Mouse (Mus musculus): ENCODE measurements around the gene Daxx. TPM values are rescaled to one million over a fixed set of nuclear protein-coding genes. Genes with fewer than 3 reads are reported as not detected.
A peak's percentile ranks its signal among the peaks of the same experiment; 100 is the strongest.
"Not testable (repeated sequence)": the region's sequence is repeated elsewhere in the genome, so short reads cannot be mapped to it uniquely, and the experiment has no call there.

Gene Daxx
- total RNA-seq, 2 experiments from 2014 or later, result 29.6 to 32.9 TPM

DNA sequence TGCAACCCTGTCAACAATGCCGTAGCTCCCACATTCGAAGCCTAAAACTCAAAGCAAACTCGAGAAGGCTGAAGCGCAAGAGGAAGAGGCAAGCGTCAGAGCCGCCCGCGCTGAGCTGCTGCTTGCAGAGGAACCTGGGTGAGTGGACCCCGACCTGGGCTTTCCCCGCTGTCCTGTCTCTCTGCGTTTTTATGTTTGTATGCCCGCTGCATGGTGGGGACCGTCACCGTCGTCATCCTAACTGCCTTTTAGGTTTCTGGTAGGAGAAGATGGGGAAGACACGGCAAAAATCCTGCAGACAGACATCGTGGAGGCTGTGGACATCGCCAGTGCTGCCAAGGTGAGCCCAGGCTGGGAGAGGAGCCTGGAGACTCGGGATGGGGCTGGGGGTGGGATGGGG, 32.2 kb downstream of the Daxx start:
- no peak for DNase-seq (ENCODE audit: low spot score in 2 of 2)

DNA sequence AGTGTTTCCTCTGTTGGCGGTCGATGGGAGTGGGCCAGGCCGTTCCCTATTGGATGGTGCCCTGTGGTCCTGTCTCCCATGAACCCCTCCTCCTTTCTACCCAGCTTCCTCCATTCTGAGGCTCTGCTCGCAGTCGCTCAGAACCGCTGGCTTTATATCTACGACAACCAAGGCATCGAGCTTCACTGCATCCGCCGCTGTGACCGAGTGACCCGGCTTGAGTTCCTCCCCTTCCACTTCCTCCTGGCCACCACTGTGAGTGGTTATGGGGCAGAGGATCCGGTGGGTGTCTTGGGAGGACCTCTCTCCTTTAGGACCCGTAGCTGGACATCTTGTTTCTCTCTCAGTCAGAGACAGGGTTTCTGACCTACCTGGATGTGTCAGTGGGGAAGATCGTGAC, 34.2 kb downstream of the Daxx start:
- DNase-seq (ENCODE audit: low spot score in 2 of 2), result no peak

DNA sequence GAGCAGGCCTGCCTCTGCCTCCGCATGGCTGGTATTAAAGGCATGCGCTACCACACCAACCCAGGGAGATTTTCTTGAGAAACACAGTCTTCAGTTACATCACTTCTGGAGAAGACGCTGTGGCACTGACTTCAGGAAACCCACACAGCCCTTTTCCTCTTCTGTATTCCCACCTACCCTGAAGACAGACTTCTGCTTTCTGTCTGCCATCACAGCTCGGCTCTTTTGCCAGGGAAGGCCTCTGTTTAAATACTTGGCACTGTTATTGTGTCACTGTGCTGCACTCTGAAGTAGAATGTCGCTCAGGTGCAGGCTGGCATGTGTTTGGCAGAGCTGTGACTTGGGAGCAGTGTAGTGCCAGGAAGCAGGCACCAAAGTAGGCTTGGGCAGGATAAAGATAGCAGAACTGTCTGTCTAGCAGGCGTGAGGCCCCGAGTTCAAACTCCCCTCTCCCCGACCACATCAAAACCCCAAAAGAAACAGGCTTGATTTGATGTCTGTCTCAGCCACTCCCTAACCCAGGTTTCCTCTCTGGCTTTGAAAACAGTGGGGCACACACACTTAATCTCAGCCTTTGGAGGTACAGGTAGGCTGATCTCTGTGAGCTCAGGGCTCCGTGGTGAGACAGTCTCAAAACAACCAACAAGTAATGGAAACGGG, 38.3 kb downstream of the Daxx start:
- no peak for DNase-seq (ENCODE audit: low spot score in 2 of 2)

DNA sequence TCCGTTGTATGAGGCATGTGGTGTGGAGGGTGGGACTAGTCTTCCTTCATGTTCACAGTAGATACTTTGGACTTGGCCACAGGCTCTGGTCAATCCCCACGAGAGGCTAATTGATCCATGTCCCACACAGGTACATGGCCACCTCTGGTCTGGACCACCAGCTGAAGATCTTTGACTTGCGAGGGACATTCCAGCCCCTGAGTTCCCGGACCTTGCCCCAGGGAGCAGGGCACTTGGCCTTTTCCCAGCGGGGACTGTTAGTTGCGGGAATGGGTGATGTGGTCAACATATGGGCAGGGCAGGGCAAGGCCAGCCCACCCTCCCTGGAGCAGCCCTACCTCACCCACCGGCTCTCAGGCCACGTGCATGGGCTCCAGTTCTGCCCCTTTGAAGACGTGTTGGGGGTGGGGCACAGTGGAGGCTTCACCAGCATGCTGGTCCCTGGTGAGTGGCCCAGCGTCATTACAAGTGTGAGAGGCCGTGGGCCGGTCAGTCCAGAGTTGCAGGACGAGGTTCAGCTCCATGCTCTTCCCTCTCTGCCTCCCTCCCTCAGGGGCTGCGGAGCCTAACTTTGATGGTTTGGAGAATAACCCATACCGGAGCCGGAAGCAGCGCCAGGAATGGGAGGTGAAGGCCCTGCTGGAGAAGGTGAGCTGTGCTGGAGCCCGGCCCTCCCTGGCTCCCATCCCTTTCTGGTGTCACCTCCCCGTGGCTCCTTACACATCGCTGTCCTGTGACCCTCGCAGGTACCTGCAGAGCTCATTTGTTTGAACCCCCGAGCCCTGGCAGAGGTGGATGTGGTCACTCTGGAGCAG, 39.1 kb downstream of the Daxx start:
- DNase-seq (ENCODE audit: low spot score in 2 of 2), result no peak

- no peak for DNase-seq (ENCODE audit: low spot score in 2 of 2)
These were observed 39.8 kb downstream of the Daxx start for GRCm38 (mm10) chr17:33948905-33949537.

GRCm38 (mm10) chr17:33950131-33950625, 41.0 kb downstream of the Daxx start:
- DNase-seq (ENCODE audit: low spot score in 2 of 2), result no peak

DNA sequence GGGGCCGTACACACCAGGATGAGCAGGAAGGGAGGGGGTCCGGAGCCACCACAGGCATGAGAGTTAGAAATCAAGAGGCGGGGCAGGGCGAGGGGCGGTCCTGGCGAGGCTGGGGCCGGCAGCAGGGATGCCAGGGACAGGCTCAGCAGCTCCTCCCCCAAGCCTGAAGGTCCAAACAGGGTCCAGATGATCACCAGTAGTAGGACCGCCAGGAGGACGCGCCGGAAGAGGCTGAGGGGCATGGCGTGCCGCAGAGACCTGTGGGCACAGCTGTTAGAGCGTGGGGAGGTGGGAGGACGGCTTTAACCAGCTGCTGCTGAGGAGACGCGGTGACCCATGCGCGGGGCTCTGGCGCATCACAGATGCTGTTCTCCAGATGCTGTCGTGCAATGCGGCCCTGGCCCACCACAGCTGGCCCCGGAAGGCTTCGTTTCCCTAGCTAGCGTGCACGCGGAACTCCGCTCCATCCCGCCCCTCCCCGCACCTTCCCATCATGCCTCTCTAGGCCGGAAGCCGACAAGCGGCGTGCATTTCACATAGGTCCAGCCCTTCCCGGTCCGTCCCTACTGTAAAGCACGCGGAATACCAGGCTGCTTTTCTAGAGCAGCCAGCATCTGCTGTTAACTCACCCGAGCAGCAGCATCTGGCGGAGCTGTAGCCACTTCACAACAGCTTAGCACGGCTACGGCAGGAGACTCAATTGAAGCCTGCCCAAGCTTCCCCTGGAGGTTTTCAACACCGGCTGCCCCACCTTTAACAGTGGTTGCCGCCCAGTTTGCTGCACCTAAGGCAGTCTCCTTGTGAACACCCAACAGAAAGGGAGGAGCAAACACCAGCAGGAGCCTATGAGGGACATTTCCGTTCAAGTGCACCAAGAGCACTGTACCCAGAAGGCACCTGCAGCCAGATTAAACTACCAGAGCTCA, 42.1 kb downstream of the Daxx start, which contains the start of gene B3galt4:
TSS of gene B3galt4 (minus strand) at position 468 of the 926 bp plus-strand sequence.
- DNase-seq (ENCODE audit: low spot score in 2 of 2), result peak; percentile 70 to 82

DNA sequence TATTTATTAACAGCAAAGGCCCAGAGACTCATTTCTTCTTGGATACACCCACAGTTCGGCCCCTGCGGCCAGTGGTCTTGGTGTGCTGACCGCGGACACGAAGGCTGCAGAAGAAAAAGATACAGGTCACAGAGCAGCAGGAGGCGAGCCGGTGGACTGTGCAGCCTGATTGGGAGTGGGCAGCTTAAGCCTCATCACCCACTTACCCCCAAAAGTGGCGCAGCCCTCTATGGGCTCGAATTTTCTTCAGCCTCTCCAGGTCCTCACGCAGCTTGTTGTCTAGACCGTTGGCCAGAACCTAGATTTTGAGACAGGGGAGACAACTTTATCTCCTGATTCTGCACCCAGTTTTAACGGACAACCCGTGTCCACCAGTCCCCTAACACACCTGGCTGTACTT, 42.8 kb downstream of the Daxx start:
- not testable (repeated sequence) for DNase-seq (ENCODE audit: low spot score in 2 of 2)

DNA sequence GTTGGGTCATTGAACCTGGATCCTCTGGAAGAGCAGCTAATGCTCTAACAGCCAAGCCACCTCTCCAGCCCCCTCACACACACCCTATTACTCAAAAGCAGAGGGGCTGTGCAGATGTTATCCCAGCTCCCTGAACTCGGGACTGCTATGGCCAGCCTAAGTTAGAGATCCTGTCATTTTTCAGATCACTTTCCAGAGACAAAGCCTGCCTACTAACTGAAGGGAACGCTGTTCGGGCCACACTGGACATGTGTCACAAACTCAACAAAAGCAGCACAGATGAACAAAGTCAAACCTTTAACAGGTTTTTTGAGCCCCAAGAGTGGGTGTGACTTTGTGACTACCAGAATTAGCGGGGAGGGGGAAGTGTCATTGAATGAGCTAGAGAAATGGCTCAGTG, 43.7 kb downstream of the Daxx start:
- DNase-seq (ENCODE audit: low spot score in 2 of 2), result no peak

- DNase-seq (ENCODE audit: low spot score in 2 of 2), result no peak
These were observed 44.1 kb downstream of the Daxx start for GRCm38 (mm10) chr17:33953310-33953709.

DNA sequence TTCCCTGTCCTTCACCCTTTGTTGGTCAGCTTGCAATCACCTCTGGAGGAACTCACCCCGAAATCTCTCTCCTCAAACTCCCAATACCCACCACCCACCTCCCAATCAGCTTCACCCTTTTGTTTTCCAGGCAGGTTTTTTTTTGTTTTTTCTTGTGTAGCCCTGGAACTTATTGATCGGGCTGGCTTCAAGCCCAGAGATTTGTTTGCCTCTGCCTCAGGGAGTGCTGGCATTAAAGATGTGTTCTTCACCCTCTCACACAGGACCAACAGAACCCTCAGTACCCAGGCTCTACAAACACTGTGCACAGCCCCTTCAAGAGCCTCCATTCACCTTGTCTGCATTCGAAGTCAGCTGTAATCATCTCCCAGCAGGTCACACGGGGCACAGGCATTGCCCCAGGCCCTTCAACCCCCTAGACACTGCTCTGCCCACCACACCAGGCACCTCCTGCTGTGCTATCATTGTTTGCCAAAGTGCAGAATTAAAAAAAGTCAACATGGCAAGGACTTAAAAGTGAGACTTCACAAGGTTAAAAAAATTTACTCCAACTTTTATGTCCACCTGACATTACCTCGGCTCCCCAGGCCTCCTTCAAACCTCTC, 44.8 kb downstream of the Daxx start:
- no peak for DNase-seq (ENCODE audit: low spot score in 2 of 2)

- DNase-seq (ENCODE audit: low spot score in 2 of 2), result no peak
These were observed 45.7 kb downstream of the Daxx start for GRCm38 (mm10) chr17:33954646-33955554.

DNA sequence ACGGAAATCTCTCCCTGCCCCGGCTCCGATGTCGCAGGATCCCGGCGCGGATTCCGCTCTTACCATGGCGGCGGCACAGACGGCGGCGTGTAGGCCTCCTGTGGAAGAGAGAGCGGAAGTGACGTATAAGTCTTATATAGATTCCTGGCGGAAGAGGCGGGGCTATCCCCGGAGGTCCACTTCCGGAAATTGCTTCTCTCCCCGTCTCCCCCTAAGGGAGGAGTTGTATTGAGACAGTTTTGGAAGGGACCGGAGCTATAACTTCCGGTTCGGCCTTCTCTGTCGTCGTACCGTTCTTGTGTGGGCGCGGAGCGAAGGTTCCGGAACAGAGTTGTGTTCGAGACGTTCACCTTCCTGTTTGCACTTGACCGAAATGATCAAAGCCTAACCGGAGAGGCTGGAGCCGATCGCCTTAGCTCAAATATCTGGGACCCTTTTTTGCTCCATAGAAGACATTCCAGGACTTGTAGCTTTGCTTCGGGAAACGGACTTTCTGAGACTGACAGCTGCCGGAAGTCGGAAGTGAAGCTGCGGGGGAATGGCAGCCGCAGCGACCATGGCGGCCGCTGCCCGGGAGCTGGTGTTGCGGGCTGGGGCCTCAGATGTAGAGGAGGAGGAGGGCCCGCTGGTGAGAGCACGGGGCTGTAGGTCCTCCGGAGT, 46.5 kb downstream of the Daxx start, which contains the start of the genes Vps52 and Rps18:
TSS of gene Vps52 (plus strand) at position 258 of the 660 bp plus-strand sequence.
TSS of gene Rps18 (minus strand) at position 447 of the 660 bp plus-strand sequence.
- peak; percentile 96 to 99 for DNase-seq (ENCODE audit: low spot score in 2 of 2)

GRCm38 (mm10) chr17:33956336-33956735, 47.1 kb downstream of the Daxx start:
- DNase-seq (ENCODE audit: low spot score in 2 of 2), result no peak

- DNase-seq (ENCODE audit: low spot score in 2 of 2), result no peak
These were observed 48.3 kb downstream of the Daxx start for GRCm38 (mm10) chr17:33957493-33957892.

DNA sequence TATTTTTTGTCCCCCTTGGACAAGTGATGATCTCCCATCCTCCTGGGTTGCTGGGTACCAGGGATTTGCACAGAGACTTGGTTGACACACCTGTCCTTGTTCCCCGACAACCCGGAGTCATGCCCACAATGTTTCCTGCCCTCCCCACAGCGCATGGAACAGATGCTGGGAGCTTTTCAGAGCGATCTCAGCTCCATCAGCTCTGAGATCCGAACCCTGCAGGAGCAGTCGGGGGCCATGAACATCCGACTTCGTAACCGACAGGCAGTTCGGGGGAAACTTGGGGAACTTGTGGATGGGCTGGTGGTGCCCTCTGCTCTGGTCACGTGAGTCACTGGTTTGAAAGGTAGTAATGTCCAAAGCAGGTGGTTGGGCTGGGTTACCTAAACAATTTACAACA, 49.2 kb downstream of the Daxx start:
- DNase-seq (ENCODE audit: low spot score in 2 of 2), result no peak

DNA sequence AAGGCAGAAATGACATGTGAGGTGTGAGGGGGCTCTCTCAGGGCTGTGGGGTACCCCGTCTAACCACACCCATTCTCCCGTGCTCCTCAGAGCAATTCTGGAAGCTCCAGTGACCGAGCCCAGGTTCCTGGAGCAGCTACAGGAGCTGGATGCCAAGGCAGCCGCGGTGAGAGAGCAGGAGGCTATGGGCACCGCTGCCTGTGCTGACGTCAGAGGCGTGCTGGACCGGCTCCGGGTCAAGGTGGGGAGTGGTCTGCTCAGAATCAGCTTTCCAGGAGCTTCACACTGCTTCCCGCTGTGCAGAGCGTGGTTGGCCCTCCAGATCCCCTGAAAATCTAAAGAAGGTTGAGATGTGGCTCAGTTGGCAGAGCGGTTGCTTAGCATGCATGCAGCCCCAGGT, 49.9 kb downstream of the Daxx start:
- DNase-seq (ENCODE audit: low spot score in 2 of 2), result no peak

DNA sequence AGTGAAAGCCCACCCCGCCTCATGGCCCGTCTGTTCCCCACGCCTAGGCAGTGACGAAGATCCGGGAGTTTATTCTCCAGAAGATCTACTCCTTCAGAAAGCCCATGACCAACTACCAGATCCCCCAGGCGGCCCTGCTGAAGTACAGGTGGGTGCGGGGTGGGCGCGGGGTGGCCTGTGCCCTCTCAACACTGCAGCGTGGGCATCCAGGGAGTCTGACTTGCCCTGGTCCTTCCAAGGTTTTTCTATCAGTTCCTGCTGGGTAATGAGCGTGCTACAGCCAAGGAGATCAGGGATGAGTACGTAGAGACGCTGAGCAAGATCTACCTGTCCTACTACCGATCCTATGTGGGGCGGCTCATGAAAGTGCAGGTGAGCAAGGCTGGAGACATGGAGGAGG, 50.7 kb downstream of the Daxx start:
- no peak for DNase-seq (ENCODE audit: low spot score in 2 of 2)

GRCm38 (mm10) chr17:33962876-33963275, 53.7 kb downstream of the Daxx start:
- no peak for DNase-seq (ENCODE audit: low spot score in 2 of 2)
